Mouse (Mus musculus): ENCODE measurements around the gene Cgrrf1. TPM values are rescaled to one million over a fixed set of nuclear protein-coding genes. Genes with fewer than 3 reads are reported as not detected.
"Not testable (repeated sequence)": the region's sequence is repeated elsewhere in the genome, so short reads cannot be mapped to it uniquely, and the experiment has no call there.

The Cgrrf1 gene
- 21.5 and 28.4 TPM in 2 replicates for total RNA-seq (2014; fragmentation: Nextera tagmentation)
- total RNA-seq (2017) = 21.2 and 22.3 TPM in 2 replicates

GRCm38 (mm10) chr14:46831837-46832333, at the start of gene Cgrrf1:
TSS of gene Cgrrf1 (plus strand) at chr14:46832125.
- peak; percentile 99 for ATAC-seq (replicated peaks; ENCODE audit: poor library complexity, severe bottlenecking)

GRCm38 (mm10) chr14:46782187-46782828, 49.6 kb upstream of the Cgrrf1 start:
- no peak for ATAC-seq (replicated peaks; ENCODE audit: poor library complexity, severe bottlenecking)

GRCm38 (mm10) chr14:46783327-46783926, 48.5 kb upstream of the Cgrrf1 start:
- no peak for ATAC-seq (replicated peaks; ENCODE audit: poor library complexity, severe bottlenecking)

- no peak for ATAC-seq (replicated peaks; ENCODE audit: poor library complexity, severe bottlenecking)
These were observed 46.7 kb upstream of the Cgrrf1 start for GRCm38 (mm10) chr14:46785247-46785646.

GRCm38 (mm10) chr14:46787454-46787786, 44.5 kb upstream of the Cgrrf1 start:
- ATAC-seq (replicated peaks; ENCODE audit: poor library complexity, severe bottlenecking) = no peak

- ATAC-seq (replicated peaks; ENCODE audit: poor library complexity, severe bottlenecking) = peak; percentile 92
These were observed 44.0 kb upstream of the Cgrrf1 start, which contains the start of gene Cnih1 for GRCm38 (mm10) chr14:46787787-46788504. TSS of gene Cnih1 (minus strand) at chr14:46788411.

- no peak for ATAC-seq (replicated peaks; ENCODE audit: poor library complexity, severe bottlenecking)
These were observed 43.4 kb upstream of the Cgrrf1 start for GRCm38 (mm10) chr14:46788505-46788901.

GRCm38 (mm10) chr14:46790303-46790702, 41.6 kb upstream of the Cgrrf1 start:
- peak; percentile 58 for ATAC-seq (replicated peaks; ENCODE audit: poor library complexity, severe bottlenecking)

- no peak for ATAC-seq (replicated peaks; ENCODE audit: poor library complexity, severe bottlenecking)
These were observed 41.2 kb upstream of the Cgrrf1 start for GRCm38 (mm10) chr14:46790723-46791122.

GRCm38 (mm10) chr14:46794157-46794556, 37.8 kb upstream of the Cgrrf1 start:
- 0 out of 2 replicates have a peak, but pooled peaks have one; percentile 30 for ATAC-seq (replicated peaks; ENCODE audit: poor library complexity, severe bottlenecking)

GRCm38 (mm10) chr14:46800684-46801345, 31.1 kb upstream of the Cgrrf1 start:
- ATAC-seq (replicated peaks; ENCODE audit: poor library complexity, severe bottlenecking) = no peak

- ATAC-seq (replicated peaks; ENCODE audit: poor library complexity, severe bottlenecking) = no peak
These were observed 28.7 kb upstream of the Cgrrf1 start for GRCm38 (mm10) chr14:46803259-46803658.

- no peak for ATAC-seq (replicated peaks; ENCODE audit: poor library complexity, severe bottlenecking)
These were observed 28.1 kb upstream of the Cgrrf1 start for GRCm38 (mm10) chr14:46803791-46804190.

- no peak for ATAC-seq (replicated peaks; ENCODE audit: poor library complexity, severe bottlenecking)
These were observed 25.7 kb upstream of the Cgrrf1 start for GRCm38 (mm10) chr14:46806186-46806585.

- ATAC-seq (replicated peaks; ENCODE audit: poor library complexity, severe bottlenecking) = peak; percentile 88
These were observed 24.0 kb upstream of the Cgrrf1 start for GRCm38 (mm10) chr14:46807927-46808326.

- ATAC-seq (replicated peaks; ENCODE audit: poor library complexity, severe bottlenecking) = no peak
These were observed 16.3 kb upstream of the Cgrrf1 start for GRCm38 (mm10) chr14:46815640-46816039.

GRCm38 (mm10) chr14:46816916-46817622, 14.9 kb upstream of the Cgrrf1 start:
- ATAC-seq (replicated peaks; ENCODE audit: poor library complexity, severe bottlenecking) = no peak

- ATAC-seq (replicated peaks; ENCODE audit: poor library complexity, severe bottlenecking) = no peak
These were observed 13.2 kb upstream of the Cgrrf1 start for GRCm38 (mm10) chr14:46818743-46819142.

- ATAC-seq (replicated peaks; ENCODE audit: poor library complexity, severe bottlenecking) = not testable (repeated sequence)
These were observed 12.0 kb upstream of the Cgrrf1 start for GRCm38 (mm10) chr14:46819961-46820360.

- ATAC-seq (replicated peaks; ENCODE audit: poor library complexity, severe bottlenecking) = peak; percentile 42
These were observed 10.6 kb upstream of the Cgrrf1 start for GRCm38 (mm10) chr14:46821271-46821872.
